Mouse (Mus musculus): Measurements from ENCODE around the gene Resp18.

Resp18 gene

DNA sequence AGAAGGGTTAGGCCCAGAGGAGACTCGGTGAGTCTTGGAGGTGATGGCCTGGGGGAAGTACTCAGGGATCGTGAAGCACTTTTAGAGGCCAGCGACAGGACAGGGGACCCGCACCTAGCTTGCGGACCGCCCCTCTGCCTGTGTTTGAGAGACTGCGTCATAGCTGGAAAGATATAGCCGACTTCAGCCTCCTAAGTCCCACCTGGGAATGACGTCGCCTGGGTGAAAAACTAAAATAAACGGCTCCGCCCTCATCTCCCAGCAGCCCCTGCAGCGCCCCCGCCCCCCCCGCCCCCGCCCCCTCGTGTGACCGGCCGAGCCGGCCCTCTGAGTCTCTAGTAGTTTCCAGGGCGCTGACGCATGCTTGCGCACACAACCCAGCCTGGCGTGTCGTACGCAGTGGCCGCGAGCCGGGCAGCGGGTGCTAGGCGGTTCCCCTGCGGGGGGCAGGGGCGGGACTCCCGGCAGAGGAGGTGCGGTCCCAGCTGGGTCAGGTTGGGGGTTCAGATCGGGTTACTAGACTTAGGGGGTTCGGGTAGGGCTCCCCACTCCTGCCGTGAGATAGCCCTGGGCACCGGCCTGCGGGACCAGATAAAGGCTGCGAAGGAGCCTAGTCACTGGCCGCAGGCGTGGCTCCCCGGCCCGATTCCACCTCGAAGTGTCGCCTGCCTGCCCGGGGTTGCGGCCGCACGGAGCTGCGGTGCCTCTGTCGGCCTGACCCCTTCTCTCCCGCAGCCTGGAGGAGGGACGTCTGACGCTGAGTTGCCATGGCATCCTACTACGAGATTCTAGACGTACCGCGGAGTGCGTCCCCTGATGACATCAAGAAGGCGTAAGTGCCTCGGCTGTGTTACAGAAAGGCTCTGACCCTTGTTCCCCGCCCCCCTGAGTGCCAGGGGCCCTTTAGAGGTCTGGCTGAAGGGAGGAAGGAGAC is 41.8 kb downstream of the Resp18 start, which contains the start of gene Dnajb2:
Dnajb2 (plus strand) TSS at position 290 of the 934 bp plus-strand sequence.
- DNase-seq (ENCODE audit: low read depth, low spot score), result peak; percentile 89

DNA sequence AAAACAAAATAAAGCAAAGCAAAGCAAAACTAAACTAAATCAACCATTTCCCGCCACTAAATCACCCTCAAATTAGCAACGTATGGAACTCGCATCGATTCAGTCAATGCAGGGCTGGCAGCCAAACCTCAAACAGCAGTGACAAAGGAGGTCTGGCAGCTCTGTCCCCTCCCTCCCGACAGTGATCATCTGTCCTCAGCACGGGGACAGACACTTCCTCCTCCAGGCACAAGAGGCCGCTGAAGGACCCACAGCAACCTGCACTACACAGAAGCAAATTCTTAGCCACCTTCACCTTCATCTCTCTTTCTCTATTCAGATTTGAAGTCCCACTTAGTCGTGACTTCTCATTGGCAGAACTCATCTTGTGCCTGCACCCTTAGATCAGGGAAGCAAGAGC is 43.6 kb downstream of the Resp18 start:
- DNase-seq (ENCODE audit: low read depth, low spot score), result peak; percentile 83

DNA sequence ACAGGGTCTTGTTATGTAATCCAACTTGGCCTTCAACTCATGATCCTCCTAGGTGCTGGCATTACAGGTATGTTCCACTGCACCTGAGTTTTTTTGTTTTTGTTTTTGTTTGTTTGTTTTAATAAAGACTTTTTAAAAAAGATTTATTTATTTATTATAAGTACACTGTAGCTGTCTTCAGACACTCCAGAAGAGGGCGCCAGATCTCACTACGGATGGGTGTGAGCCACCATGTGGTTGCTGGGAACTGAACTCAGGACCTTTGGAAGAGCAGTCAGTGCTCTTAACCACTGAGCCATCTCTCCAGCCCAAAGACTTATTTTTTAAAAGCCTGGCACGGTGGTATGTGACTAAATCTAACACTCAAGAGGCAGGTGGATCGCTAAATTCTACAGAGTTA is 45.7 kb downstream of the Resp18 start:
- peak; percentile 33 for DNase-seq (ENCODE audit: low read depth, low spot score)

DNA sequence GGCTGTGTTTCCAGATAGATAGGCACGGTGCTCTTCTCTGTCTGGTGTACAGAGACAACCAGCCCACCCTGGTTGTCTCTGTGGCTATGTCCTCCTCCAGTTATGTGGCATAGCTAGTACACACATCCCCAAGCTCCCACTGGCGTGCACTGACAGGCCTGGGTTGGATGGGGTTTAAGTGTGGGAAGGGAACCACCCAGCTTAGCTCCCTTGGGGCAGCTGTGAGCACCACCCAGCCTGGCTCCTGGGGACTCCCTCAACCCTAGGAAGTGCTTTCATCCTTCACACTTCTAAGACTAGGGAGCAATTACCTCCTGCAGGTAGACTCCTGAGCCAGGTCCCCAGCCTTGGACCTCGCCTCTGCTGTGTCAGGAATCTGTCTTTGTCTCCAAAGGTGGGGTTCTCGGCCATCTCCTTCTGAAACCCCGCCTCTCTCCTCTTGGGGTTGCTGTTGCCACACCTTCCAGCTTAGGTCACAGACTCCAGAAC is 46.5 kb downstream of the Resp18 start, which contains the start of gene A630095N17Rik:
A630095N17Rik (minus strand) TSS at position 439 of the 489 bp plus-strand sequence.
- DNase-seq (ENCODE audit: low read depth, low spot score), result no peak

DNA sequence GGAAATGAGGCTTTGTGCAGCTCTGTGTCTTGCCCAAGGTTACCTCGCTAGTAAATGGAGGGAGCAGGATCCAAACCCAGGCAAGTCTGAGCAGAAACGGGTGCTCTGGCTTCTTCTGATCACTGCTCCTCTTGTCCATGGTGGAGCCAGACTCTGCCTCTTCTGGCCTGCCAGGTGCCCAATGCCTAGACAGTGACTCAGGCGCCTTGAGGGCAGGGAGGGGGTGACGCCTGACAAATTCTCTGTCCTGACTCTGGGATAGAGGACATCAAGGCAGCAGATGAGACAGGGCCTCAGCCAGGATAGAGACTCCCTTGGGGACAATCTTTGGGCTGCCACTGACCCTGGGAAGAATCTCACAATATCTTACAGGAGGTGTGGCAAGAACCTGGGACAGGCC is 47.0 kb downstream of the Resp18 start:
- no peak for DNase-seq (ENCODE audit: low read depth, low spot score)

DNA sequence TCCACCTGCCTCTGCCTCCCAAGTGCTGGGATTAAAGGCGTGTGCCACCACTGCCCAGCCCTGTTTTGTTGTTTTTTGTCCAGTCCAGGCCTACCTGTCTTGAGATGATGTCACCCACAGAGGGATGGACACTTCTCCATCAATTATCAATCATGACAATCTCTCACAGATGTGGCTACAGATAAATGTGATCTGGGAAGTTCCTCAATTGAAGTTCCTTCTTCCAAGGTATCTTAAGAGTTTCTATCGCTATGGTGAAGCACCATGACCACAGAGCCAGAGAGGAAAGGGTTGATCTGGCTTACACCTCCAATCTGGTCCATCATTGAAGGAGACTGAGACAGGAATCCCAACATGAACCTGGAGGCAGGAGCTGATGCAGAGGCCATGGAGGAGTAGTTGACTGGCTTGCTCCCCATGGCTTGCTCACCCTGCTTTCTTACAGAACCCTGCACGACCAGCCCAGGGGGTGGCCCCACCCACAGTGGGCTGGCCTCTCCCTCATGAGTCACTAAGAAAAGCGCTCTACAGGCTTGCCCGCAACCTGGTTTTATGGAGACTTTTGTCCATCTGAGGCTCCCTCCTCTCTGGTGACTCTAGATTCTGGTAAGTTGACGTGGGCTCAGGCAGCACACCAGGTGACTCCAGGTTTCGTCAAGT is 47.8 kb downstream of the Resp18 start:
- DNase-seq (ENCODE audit: low read depth, low spot score), result no peak

DNA sequence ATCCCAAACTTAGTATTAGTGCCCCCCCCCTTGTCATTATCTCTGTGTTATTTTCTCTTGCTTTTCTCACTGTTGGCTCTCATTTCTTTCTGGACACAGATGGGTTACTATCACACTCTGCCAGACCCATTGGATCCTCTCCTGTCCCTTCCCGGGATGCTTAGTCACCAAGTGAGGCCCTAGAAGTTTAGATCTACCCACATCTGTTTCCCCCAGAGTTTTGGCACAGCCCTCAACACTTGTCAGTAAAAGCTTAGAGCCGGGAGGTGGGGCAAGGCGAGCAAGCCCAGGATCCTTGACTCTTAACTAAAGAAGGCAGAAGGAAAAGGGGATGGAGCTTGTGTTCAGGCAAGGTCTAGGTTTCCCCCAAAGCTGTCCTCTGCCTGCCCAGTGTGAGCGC is 49.1 kb downstream of the Resp18 start:
- no peak for DNase-seq (ENCODE audit: low read depth, low spot score)

DNA sequence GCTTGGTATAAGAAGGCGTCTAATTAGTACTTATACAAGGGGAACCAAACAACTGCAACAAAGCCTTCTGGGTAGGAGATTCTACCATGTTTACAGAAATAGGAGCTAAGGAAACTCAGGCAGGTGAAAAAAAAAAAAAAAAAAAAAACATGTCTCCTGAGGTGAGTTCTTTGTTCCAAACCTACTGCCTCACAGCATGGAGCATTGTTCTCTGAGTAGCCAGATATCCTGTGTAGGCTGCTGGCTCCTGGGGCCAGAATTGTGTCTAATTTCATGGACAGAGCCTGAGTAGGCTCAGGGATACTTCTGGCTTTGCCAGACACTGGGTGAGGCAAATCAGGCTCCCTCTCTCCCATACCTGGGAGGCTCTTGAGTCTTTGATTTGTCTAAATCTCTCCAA is 50.6 kb downstream of the Resp18 start:
- no peak for DNase-seq (ENCODE audit: low read depth, low spot score)

DNA sequence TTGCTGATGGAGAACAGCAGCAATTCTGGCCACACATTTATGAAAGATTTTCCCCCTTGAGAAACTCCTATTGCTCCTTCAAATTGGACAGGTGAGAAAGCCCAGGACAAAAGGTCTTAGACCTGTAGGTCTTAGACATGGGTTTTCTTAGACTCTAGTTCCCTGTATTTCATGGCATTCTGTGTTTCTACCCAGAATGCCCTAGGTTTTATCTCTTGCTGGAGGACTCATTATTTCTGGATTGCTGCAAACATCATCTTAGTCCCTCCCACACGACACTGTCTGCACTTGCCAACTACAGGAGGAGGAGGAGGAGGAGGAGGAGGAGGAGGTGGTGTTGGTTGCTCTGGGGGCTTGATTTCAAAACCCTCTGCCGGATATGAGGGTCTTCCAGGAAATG is 52.1 kb downstream of the Resp18 start:
- no peak for DNase-seq (ENCODE audit: low read depth, low spot score)

DNA sequence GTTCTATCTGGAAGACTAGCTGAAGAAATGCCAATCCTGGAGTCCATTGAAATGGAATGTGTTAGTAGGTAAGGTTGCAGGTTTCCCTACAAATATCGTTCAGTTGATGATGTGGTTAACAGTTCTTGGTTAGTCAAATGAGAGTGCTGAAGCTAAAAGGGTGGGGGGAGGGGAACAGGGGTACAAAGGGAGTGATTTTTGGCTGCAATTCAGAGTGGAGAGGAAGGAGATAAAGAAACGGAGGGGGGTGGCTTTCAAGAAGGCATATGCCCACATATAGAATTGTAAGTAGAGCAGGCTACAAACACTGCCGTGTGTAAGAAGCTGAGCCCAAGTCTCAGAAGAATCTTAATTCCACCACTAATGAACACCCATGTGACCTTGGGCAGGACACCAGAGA is 52.7 kb downstream of the Resp18 start:
- DNase-seq (ENCODE audit: low read depth, low spot score), result no peak

DNA sequence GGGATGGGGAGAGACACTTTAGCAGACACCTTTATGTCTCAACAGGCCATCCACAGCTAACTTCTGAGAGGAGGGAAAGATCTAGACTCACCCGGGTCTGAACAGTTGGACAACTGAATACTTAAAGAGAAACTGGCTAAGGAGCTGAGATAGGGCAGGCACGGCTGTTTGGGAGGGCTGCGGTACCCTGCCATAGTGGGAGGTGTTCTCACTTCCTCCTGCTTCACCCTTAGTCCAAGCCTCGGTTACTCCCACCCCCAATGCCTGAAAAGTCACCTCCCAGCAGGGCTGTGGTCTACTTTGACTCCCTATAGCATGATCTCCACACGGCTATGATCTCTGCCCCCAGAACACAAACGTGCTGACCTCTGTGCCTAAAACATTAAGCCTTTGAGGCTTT is 54.7 kb downstream of the Resp18 start:
- peak; percentile 47 for DNase-seq (ENCODE audit: low read depth, low spot score)

DNA sequence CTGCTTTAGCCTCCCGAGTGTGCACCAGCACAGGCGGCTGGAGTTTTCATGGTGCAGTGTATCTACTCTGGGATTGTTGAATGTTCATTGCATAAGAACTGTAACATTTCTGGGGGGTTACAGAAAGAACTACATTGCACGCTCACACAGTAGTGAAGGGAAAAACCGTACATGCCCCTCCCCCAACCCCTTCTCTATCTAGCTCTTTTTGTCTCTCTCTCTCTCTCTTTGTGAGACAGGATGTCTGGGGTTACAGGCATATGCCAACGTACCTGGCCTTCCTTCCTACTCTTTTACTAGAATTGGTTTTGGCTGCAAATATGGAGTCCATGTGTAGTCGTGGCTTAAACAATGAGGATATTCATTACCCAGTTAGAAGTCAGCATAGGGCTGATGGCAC is 55.3 kb downstream of the Resp18 start:
- no peak for DNase-seq (ENCODE audit: low read depth, low spot score)
